Comparison of ENCODE assay signal across 8 mouse cellular contexts in genomic region chr4:106225184-106225862, GRCm38 (mm10).
DNase-seq lines count a peak whose midpoint lies in the region; ATAC-seq and TF ChIP-seq lines count a peak whose summit lies in the region.

No protein-coding gene starts in this region.

- no peak overlapping the region for H3K9ac ChIP-seq in liver, embryonic 16.5 days (ENCODE audit: low read depth, low read length)
- H3K9ac ChIP-seq in neural tube, embryonic 12.5 days = no peak overlapping the region

- ATAC-seq in liver, embryonic 16.5 days (ENCODE audit: low read depth) = no peak
- peak; percentile 65; the same call in 1 of the 2 replicates for ATAC-seq in neural tube, embryonic 12.5 days (ENCODE audit: low FRiP score, low read depth)

- no peaks in the 10 kb centered on the region for H3K27me3 ChIP-seq in spleen, adult 2 months (ENCODE audit: control insufficient read depth, insufficient read depth, low read length)
- H3K27me3 ChIP-seq in liver, embryonic 16.5 days (ENCODE audit: control insufficient read depth, insufficient read depth, low read depth, low read length) = no peaks in the 10 kb centered on the region
- H3K27me3 ChIP-seq in neural tube, embryonic 12.5 days (replicated peaks) = no peaks in the 10 kb centered on the region

- peak; percentile 50; the same call in 1 of the 2 replicates for TF ChIP-seq CTCF in spleen, adult 2 months (IDR thresholded peaks at IDR 0.05; ENCODE audit: extremely low read depth, insufficient read depth, insufficient read length, insufficient replicate concordance)

- peak overlapping the region; percentile 14; the same call in 1 of the 2 replicates for H3K4me3 ChIP-seq in spleen, adult 2 months (ENCODE audit: extremely low read depth, insufficient read depth, insufficient read length)
- peak overlapping the region; percentile 21; the same call in 1 of the 2 replicates for H3K4me3 ChIP-seq in liver, embryonic 16.5 days (ENCODE audit: low read depth, low read length)
- no peak overlapping the region for H3K4me3 ChIP-seq in neural tube, embryonic 12.5 days

- TF ChIP-seq POLR2A in spleen, adult 2 months (IDR thresholded peaks at IDR 0.05; ENCODE audit: low read depth, low read length) = no peak

- 16% methylated on average over 12 of the region's 12 CpGs for WGBS in spleen, adult 2 months
- 41% methylated on average over 12 of the region's 12 CpGs for WGBS in liver, embryonic 16.5 days (ENCODE audit: insufficient replicate concordance)
- WGBS in neural tube, embryonic 12.5 days = 54% methylated on average over 12 of the region's 12 CpGs

- DNase-seq in spleen, adult 2 months (ENCODE audit: low read depth in 1 of 2, low spot score in 2 of 2) = peak; percentile 21 to 22
- DNase-seq in spleen, adult 12 weeks (ENCODE audit: low spot score) = no peak
- peak; percentile 41 for DNase-seq in c-Kit-positive CD71-negative TER-119-negative erythroid progenitor cells, embryonic 14.5 days (ENCODE audit: low read depth)
- DNase-seq in gastrocnemius, postnatal 10 days = peak; percentile 67
- peak; percentile 58 for DNase-seq in kidney, adult 9 months
- peak; percentile 79 for DNase-seq in thymus, postnatal 4 days

- no peaks in the 10 kb centered on the region for H3K36me3 ChIP-seq in spleen, adult 2 months (ENCODE audit: control insufficient read depth, insufficient read depth, low read length)
- H3K36me3 ChIP-seq in liver, embryonic 16.5 days (ENCODE audit: control insufficient read depth, insufficient read depth) = no peaks in the 10 kb centered on the region
- no peaks in the 10 kb centered on the region for H3K36me3 ChIP-seq in neural tube, embryonic 12.5 days

- no peak overlapping the region for H3K27ac ChIP-seq in spleen, adult 2 months (ENCODE audit: insufficient read depth, low read length)
- no peak overlapping the region for H3K27ac ChIP-seq in liver, embryonic 16.5 days (ENCODE audit: low read length)
- H3K27ac ChIP-seq in neural tube, embryonic 12.5 days = no peak overlapping the region

- H3K9me3 ChIP-seq in liver, embryonic 16.5 days (replicated peaks; ENCODE audit: control insufficient read depth, low read length) = no peaks in the 10 kb centered on the region
- no peaks in the 10 kb centered on the region for H3K9me3 ChIP-seq in neural tube, embryonic 12.5 days

- H3K4me2 ChIP-seq in liver, embryonic 16.5 days (ENCODE audit: low read depth, low read length) = peak overlapping the region; percentile 39; the same call in 1 of the 2 replicates
- no peak overlapping the region for H3K4me2 ChIP-seq in neural tube, embryonic 12.5 days (replicated peaks)

- no peaks in the 10 kb centered on the region for H3K4me1 ChIP-seq in spleen, adult 2 months (ENCODE audit: control insufficient read depth, insufficient read depth, insufficient read length)
- no peaks in the 10 kb centered on the region; the same call in 1 of the 2 replicates for H3K4me1 ChIP-seq in liver, embryonic 16.5 days (ENCODE audit: control insufficient read depth, low read depth, low read length)
- H3K4me1 ChIP-seq in neural tube, embryonic 12.5 days = no peaks in the 10 kb centered on the region
